Mouse (Mus musculus) right cerebral cortex, postnatal 4 days (tissue): Measurements from ENCODE around the gene Myo18a.

Experiments used
- DNase-seq: peaks from one replicate; pipeline ENCODE4 v3.0.0-alpha.2; 2022

Gene Myo18a

DNA sequence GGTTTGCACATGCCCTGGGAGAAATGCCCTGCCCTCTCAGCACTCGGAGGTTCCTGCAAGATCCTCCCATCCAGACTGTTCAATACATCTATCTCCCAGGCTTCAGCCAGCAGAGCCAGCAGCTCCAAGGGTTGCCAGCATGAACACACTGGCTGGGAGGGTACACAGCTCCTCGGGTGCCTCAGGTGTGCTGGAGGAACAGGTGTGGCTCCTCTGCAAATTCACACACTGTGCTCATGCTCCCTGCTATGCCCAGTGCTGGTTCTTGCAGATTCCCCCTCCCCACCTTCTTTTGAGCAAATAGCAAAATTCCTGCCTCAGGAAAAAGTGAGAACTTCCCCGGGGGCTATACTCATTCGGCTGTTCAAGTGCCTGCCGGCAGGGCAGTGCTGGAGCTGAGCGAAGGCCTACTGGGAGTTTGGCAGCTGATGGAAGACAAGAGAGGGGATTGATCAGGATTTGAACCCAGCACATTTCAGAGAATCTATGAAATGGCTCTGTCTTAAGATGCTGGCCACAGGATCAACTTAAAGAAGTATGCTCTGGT lies 111.7 kb downstream of the Myo18a start:
- no peak for DNase-seq

DNA sequence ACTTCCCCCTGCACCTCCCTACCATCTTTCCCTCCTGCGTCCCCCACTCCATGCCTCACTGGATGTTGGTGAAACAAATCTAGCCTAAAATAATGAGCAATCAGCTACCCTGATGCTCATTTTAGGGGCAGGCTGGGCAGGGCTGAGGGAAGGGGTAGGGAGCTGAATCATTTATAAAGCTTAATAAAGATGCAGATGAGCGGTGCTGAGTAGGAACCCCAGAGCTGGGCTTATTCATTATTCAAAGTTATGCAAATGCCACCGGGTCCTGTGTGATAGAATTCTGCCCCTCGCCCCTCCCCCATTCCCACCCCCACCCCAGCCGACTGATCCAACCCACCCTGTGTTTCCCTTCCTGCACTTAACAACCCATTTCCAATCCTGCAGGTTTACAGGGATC lies 112.2 kb downstream of the Myo18a start:
- DNase-seq: no peak

DNA sequence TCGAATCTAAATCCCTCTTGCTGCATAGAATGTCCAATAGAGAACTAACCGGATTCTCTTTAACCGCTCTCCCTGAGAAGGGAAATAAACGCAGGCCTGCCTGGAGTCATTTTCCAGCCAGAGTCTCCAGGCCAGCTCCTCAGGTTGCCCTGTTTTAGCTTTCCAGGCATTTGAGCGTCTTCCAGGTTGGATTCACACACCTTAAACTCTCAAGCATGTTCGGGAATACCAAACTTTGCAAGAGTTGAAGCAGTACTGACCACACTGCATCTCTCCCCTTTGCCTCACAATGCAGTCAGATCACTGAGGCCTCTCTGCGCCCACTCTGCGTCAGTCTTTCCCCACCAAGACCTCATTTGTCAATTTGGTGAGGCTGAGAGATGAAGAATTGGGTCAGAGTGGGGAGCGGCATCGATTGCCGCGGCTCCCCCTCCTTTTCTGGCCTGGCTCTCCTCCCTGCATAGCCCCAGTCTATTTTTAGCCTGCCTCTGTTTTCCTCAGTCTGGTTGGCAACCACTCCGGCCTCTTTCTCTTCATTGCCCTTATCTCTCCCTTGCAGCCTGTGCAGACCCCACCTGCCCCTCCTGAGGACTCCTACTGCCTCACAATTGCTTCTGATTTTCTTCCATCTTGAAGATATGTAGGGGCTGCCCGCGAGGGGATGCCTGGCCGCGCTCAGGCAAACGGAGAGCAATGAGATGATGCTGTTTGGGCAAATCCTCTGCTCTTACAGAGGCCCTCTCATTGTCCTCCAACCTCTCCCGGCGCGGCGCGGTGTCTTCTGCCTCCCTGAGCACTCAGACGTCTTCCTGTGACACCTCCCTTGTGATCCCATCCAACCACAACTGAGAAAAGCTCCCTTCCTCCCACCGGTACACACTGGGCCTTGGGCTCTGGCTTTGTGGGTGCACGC lies 113.1 kb downstream of the Myo18a start:
- DNase-seq: no peak

DNA sequence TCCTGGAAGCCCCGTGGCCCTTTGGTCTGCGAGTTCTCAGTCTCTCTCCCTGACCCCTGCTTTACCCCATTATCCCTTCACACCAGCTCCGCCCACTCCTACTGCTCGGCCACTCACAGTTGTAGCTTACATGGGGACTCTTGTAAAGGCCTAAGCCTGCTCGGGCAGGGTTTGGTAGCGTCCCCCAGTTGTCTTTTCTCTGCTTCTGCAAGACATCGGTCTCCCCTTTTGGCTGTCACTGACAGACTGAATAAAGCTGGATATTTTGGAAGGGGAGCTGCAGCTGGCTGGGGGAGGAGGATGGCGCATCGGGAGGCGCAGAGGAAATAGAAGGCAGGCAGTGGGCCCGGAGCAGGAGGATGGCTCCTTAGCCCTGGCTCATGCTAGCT lies 113.7 kb downstream of the Myo18a start:
- no peak for DNase-seq

DNA sequence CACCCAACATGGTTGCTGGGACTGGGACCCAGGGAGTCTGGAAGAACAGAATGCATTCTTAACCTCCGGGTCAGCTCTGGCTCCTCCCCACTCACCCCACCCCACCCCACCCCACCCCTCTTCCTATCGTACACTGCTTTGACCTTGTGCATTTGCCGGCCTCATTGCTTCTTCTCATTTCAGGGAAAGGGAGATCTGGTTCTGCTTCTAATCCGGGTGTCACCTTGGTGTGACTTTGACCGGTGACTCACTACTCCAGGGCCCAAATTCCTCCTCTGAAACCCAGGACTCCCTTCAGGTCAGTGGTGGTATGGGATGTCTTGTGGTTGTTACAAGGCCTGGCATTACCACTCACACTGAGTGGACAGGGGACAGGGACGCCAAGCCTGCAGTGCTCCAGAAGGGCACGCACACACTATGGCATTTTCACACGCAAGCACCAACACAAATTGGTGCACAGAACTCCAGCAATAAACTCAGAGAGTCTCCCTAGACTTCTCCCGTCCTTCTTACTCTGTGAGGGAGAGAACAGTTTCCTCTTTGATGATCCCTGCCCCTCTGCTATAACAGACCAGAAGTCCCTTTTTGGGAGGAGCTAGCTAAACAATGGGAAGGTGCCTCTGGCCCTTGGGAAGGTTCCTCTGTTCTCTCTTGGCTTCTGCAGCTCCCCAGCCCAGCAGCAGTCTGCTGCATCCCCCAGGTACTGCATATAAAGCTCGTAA lies 121.6 kb downstream of the Myo18a start:
- DNase-seq: no peak

DNA sequence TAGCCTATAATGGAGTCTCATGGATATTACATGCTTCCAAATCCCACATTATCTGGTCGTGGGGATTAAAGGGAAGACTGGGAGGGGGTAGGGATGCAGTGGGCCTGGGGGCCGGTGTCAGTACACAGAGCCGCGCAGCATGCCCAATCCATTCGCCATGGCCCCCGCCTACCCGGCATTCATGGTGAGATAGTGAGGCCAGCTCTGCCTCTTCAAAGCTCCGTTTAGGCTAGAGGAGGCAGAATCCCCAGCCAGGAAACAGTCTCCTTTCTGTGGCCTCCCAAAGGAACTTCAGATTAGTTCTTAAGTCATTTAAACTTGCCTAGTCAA lies 122.2 kb downstream of the Myo18a start:
- no peak for DNase-seq

DNA sequence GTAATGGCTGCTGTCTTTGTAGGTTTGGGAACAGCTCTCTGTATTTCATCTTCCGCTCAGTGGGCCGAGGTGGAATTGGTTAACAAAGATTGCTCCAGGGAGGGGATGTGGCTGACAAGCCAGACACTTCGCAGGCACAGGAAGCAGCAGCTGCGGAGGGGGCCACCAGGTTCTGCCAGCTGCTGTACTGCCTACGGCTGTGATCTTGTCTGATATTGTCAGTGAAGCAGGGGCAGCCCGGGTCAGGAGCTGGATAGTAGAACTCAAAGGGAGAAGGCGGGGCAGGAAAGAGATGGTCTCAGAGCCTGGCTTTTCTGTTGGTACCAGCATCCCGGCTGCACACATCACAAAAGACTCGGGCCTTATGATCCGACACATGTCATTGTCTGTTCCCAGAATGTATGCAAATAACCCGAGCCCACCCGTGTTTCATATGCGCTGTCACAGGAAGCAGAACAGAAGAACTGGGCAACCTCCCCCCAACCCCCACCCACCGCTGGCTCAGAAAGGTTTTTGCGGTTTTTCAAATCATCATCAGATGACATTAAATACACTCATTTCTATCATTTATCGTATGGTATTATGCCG lies 124.4 kb downstream of the Myo18a start:
- DNase-seq: no peak

DNA sequence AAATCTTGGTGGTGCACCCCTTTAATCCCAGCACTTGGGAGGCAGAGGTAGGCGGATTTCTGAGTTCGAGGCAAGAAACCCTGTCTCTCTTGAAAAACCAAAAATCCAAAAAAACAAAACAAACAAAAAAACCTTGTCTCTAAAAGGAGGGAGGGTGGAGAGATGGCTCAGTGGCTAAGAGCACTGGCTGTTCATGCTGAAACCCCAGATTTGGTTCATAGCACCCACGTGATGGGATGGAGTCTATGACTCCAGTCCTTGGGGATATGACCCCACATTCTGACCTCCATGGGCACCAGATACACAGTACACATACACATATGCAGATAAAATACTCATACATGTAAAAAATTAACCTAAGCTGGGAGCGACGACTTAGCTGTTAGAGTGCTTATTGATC lies 125.8 kb downstream of the Myo18a start:
- no peak for DNase-seq

DNA sequence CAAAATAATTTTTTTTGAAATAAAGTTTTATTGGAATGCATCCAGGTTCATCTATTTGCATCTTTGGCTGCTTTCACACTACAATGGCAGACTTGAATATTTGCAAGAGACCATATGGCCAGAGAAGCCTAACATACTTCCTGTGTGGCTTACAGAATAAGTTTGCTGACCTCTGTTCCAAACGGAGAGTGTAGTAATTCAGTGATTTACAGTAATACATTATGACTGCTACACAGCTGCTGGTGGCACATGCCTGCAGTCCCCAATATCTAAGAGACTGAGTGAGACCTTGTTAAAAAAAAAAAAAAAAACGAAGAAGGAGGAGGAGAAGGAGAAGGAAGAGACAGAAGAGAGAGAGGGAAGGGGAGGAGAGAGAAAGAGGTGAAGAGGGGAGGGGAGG lies 126.4 kb downstream of the Myo18a start:
- no peak for DNase-seq

DNA sequence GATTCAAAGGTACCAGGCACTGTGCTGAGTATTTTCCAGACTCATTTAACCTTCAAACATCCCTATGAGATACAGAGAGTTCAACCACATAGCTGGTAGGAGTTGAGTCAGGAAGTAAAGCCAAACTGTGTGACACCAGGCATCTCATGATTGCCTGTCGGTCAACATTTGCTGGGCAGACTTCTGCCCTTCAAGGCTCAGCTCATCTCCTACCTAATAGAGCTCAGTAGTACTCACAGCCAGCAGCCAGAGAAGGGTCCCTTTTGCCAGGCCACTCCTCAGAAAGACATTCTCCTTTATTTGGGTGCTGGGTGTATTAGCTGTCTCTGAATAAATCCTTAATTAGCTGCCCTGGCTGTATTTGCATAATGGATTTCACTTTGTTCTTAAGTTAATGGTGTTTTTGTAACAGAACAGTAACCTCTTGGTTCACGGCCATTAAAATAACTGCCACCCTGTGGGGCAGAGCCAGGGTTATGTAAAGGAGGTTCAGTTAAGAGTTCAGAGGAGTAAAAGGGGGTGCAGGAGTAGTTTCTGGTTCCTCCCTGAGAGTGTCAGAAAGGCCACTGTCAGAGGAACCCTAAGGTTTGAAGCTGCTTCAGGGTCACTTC lies 127.7 kb downstream of the Myo18a start:
- no peak for DNase-seq

DNA sequence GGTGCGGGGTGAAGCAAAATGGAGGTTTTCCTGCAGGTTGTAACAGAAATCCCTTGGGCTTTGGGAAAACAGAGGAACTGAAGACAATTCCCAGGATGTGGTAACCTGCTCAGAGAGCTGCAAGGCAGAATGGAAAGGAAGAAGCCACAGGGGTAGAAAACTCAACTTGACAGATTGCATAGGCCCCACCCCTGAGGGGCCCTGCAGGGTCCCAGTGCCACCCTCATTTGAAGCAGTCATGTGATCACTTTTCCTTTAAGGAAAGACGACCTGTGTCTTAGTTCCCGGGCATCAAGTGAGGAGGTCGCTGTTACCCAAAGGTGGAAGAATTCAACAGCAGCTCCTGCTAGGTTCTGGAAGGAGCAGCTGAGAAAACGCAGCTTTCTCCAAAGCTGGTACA lies 129.8 kb downstream of the Myo18a start:
- DNase-seq: no peak

DNA sequence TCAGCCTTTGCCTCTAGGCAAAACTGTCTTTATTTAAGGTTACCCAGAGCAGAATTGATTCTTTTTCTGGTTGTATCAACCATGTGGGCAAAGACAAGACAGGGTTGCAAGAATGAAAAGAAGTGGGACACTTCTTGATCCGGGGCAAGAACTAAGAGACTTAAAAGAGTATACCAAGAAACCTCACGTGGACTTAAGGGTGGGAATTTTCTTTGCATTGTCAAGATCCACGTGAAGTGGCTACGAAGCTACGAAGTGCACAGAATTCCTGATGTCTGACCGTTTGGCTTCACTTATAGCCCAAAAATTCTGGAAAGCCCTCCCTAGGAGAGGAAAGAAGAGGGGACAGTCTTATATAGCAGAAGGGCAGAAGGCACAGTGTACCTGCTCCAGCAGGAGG lies 130.2 kb downstream of the Myo18a start:
- no peak for DNase-seq

DNA sequence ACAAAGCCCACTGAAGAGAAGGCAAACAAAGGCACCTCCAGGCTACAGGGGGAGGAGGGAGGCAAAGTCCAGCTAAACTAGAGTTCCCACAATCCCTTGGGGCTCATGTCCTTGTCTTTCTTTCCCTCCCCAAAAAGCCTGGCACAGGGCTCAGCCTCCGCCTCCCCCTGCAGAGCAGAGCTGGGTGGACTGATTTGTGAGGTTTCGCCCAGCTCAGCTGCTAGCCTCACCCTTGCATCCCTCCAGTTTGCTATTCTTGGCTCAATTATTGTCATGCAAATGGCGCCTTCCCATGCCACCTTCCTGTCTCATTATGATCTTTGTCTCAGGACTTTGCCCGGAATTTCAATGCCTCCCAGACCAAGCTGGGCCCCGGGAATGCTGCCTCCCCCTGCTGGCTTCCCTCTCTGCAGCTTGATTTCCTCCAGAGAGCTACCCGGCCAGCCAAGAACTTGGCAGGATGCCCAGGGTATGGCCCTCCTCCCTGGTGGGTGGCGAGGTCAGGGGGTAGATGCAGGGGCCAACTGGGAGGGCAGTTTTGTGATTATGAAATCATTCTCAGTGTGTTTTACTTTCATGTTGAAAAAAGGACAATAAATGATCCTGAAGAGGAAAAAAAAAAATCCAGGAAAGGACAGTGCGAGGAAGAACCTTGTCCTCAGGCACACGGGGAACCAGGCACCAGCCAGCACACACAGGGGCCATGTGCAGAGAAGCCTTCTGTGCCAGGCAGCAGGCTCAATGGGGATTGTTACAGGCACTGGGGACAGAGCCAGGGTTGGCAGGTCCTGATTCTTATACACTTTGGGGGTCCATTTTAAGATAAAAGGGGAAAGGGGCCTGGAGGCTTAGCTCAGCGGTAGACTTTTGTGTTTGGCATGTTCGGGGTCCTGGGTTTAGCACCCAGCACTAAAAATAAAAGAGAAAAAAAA lies 131.0 kb downstream of the Myo18a start, which contains the start of gene Pipox:
Gene Pipox, minus strand, starts transcription at position 310 of the 932 bp plus-strand sequence.
- DNase-seq: peak; percentile 81

DNA sequence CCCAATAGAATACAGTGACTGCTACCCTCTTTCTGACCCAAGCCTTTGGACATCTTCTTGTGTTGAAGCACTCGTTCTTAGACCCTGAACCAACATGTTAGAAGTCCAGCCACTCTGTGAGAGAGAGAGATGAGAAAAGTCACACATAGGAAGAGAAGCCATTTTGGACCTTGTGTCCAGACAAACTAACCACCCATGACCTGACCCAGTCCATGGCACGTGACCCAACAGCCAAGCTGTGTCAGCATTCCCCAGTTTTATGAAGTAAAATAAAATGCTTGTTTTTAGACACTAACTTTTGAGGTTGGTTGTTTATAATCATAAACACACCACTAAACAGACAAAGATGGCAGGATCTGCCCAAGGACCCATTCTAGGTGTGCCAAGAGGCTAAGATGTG lies 131.9 kb downstream of the Myo18a start:
- DNase-seq: no peak

DNA sequence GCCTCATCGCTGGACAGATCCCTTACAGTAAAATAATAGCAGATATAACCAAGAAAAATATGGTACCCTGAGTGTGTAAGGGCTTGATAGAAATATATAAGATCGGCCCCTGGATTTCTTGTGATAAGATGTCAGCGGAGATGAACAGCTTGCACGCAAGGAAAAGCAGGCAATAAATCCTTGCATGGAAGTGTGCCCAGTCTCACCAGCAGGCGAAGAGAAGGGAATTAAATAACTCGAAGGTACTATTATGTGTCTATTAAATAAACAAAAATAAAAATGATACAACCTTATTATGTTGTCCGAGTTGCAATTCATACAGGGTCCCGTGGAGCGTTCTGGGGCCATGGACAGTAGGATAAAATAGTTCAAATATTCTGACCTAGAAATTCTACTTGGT lies 133.0 kb downstream of the Myo18a start:
- DNase-seq: no peak

DNA sequence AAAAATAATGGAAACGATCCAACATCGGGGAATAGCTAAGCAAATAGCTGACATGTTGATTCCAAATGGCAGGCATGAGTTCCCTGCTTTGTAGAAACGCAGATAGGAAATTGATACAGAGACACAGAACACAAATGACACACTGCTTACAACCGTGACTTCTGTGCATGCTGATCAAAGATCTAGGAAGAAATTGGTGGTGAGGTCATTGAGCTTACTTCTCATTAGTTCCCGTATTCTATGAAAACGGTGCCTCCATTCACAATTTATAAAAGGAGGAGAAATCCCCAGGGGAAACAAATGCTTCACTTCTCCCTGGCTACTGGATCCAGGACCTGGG lies 133.4 kb downstream of the Myo18a start:
- DNase-seq: no peak

DNA sequence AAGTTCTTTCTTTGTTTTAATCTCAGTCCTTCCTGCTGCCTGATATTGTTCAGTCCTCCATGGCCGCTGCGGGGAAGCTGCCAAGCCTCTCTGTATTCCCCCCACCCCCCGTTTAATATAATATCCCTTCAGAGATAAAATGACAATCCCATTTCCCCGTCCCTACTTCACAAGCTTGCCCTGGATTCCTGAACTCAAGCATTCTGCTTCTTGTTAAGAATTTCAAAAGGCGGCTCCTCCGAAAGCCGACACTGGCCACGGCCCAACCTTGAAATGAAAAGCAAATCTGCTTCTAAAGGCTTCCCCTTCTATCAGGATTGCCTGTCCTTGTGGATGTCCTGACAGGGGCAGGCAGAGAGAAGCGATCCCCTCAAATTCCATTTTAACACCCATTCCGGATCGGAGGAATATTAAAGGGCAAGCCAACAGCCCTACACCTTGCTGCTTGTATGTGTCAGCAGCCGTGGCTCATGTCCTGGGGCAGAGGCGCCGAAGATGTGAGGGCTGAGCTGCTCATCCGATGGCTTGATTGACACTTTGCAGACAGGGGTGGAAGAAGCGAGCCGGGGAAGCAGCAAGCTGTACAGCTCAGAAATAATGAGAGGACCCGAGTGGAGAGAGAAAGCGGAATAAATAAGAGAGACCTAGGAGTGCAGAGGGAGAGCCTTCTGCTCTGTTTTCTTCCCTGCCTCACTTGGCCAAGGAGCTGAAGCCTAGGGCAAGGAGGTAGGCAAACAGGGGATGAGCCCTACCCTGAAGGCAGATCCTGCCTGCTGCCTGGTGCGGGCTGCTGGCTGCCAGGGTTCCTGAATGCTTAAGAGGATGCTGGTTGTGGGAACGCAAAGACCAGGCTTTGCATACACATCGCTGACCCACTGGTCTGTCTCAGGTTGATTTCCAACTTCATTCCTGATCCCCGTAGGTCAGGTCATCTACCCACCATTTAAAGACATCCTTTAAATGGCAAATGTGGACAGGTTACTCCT lies 134.1 kb downstream of the Myo18a start:
- peak; percentile 54 for DNase-seq

DNA sequence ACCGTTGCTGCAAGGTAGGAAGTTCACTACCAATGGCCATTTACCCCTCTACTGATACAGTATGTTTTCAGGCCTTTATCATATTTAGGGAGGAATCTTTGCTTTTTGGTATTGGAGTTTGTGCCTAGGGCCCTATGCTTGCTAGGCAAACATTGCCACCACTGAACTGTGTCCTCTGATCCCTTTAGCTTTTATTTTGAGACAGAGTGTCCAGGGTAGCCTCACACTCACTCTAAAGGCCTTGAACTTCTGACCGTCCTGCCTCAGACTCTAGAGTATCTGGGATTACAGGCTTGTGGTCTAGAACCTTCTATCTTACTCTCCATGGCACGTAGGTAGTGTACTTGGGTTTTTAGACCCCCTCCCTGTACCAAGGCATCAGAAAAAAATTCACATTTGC lies 137.1 kb downstream of the Myo18a start:
- no peak for DNase-seq

DNA sequence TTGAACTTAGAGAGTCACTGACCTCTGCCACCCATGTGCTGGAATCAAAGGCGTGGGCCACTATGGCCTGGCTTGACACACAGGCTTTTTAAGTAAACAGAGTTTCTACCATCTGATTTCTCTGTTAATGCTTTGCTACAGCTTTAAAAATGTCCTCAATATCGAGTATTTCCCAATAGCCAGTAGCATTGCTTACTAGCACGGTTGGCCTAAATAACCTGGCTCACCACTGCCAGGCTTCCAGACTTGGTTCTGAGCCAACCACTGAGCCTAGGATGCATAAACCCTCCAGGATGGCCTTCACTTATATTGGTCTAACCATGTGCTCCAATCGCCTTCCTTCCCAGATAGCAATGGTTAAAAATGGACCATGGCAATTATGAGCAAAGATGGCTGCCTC lies 137.7 kb downstream of the Myo18a start:
- no peak for DNase-seq

DNA sequence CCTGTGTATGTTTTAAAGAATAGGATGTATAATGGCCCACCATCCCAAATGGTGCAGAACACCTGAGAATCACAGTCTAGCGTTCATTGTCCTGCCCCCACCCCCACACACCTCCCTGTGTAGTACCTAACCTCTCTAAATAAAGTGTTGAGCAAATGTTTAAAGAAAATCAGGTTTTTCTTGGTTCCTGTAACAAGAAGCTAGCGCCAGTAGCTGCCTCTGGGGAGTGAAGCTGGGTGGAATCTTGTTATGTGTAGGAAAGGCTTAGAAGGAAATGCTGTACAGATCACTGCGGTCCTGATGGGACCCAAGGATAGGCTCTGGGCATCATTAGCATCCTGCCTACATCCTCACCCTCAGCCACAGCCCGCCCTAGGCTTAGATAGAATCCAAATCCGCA lies 138.3 kb downstream of the Myo18a start:
- no peak for DNase-seq

DNA sequence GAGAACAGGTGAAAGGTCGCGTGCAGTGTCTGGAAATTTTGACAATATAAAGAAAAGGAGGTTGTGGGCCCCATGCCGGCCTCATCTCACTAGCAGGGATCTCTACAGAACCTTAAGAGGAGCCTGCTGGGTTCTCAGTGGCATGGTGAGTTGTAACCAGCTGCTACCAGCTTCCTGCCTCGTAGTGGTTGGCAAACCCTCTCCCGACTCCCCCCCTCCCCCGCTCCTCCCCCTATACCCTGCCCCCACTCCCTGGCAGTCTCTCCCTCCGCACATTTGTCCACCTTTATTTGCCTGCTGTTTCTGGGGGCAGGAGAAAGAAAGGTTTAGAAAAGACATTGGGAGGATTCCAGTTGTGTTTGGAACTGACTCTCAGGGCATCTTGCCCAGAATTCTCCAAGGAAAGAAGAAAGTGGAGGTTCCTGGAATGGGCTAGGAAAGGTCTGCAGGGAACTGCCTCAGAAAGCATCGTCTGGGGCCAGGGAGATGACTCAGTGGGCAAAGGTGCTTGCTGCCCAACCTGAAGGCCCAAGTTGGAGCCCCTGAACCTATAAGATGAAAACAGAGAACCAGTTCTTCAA lies 138.8 kb downstream of the Myo18a start:
- no peak for DNase-seq
